Mouse (Mus musculus): ENCODE measurements around the gene Ush1c. TPM values are rescaled to one million over a fixed set of nuclear protein-coding genes. Genes with fewer than 3 reads are reported as not detected.

The Ush1c gene
- 1 to 10 TPM; 2.2 to 3.0 TPM for total RNA-seq (2021)
- long read RNA-seq, experiment 1, partial matches to known transcripts, result 0 of 5 reads
- long read RNA-seq, experiment 1, other reads (novel, unspliced or antisense), result 4 of 5 reads
- long read RNA-seq, experiment 2, partial matches to known transcripts, result 1 of 3 reads
- long read RNA-seq, experiment 2, other reads (novel, unspliced or antisense), result 1 of 3 reads

DNA sequence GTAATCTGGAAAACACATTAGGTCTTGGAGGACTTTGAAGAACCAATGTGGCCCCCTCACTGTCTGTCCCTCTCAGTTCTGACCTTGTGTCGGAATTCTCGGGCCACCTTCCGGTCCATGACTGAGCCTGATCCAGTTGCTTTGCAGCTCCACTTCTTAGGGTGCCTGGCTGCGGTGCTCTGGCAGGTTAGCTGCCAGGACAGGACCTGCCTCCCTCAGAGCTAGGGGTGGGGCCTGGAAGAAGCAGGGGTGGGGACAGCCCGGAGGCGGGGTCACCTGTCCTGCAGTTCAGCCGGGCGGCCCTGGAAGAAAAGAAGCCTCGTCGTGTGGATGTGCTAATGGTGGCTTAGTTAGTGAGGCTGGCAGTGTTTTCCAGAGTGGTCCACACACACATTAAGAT is at the start of gene Ush1c:
Gene Ush1c, minus strand, starts transcription at position 158 of the 400 bp plus-strand sequence.
- DNase-seq, result no peak
- intact Hi-C loops (cut with DNase I; ENCODE audit: low total_unique reads), result no loop called here

DNA sequence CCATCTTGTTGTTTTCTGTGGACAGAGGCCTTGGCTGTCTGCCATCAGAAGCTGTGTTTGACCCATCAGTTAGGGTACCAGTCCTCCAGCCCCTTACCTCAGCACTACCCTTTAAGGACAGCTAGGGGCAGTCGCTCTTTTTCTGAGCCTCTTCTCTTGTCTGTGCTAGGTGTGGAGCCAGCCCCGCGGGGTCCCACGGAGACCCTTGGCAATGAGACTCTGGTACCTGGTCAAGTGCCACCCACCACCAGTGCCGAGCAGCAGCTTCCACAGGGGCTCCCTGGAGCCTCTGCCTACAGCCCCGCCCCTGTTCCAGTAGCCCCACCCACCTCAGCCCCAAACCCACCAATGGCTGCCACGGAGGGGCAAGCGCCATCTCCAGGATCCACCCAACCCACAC is 48.7 kb upstream of the Ush1c start:
- intact Hi-C loops (cut with DNase I; ENCODE audit: low total_unique reads), result no loop called here
- DNase-seq, result no peak

DNA sequence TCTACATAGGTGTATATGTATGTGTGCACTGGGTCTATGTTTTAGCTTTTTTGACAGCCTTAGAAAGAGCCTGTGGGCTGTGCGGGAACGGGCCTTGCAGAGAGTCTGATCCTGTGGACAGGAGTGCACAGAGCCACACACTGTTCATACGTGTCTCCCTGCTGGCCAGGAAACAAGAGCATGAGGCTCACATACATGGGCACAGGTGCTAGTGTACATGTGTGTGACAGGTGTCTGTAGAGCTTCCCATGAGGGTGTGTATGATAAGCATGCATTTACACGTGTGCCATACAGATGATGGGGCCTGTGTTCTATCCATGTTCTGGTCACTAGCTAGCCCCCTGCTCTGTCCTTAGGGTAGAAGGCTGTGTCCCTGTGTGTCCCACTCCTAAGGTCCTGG is 48.1 kb upstream of the Ush1c start:
- intact Hi-C loops (cut with DNase I; ENCODE audit: low total_unique reads), result no loop called here
- no peak for DNase-seq

DNA sequence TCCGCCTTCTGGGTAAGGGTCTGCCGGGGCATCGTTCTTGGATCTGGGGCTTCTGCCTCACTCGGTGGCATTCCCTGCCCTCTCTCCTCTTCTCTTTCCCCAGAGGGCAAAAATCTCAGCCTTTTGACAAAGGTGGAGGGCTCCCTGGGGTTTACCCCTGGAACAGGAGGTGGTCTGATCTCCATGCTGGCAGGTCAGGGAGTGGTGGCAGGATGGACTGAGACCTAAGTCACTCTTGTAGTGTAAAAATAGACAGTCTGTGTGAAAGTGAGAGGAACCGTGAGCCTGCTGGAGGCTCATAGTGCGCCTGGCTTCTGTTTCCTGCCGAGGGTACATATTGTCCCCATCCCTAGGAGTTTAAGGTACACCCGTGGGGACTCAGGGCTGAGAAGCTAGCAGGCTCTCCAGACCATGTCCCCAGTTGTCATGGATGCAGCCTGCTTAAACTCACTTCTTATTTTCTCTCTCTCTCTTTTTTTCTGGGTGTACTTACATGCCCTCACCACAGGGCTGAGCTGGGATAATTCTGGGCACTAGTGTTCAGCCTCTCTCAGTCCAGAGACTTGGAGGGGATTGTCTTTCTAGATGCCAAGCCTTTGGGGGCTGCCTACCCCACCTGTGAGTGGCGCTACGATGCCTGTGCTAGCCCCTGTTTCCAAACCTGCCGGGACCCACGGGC is 47.0 kb upstream of the Ush1c start:
- no peak for DNase-seq
- intact Hi-C loops (cut with DNase I; ENCODE audit: low total_unique reads), result no loop called here

DNA sequence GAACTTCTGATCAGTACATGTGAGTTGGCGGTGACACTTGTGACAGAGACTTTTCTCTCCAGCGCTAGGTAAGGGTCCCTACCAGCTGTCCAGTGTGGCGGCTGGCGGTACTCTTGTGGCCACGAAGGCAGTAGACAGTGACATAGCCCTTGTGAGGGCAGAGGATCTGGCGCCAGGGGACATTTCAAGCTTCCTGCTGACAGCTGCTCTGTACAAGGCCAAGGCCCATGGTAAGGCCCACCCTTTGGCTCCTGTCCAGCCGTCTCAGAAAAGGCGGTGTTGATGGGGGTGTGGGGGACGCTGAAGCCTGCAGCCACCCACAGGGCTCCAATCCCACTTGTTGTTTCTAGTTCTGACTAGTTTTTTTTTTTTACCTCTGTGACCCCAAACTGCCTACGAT is 45.4 kb upstream of the Ush1c start:
- intact Hi-C loops (cut with DNase I; ENCODE audit: low total_unique reads), result loop anchor here (5.0 kb wide), 1 partner anchor 324 kb away; no protein-coding TSS in a partner anchor
- peak; percentile 66 for DNase-seq

DNA sequence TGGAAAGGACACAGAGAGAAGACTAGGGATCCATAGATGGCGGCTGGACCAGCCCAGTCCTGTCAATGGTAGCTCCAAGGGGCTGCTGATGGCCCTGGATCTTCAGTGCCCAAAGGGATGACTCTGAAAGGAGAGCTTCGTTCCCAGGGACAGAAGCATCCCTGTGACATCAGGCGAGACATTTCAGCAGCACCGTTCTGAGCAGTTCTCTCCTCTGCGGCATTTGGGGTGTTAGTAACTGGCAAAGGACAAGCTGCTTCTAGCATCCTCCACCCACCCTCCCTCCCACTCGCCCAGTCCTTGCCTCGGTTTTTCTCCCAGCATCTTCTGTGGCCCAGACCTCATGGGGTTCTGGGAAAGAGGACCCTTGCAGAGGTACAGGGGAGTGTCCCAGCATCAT is 44.0 kb upstream of the Ush1c start:
- DNase-seq, result no peak

DNA sequence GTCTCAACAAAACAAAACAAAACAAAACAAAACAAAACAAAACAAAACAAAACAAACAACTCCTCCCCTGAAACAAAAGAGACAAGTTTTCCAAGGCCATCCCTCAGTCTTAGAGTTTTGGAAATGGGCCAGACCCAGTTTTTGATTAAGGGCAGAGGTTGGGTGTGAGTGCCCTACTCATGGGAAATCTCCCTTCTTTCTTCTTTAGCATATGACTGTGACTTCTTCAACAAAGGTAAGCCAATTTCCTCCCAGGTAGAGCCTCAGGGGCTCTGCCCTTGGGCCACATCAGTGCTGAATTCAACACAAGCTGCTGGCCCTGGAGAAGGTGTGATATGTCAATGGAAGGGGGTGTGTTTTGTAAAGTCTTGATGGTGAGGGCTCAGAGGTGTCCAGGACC is 42.6 kb upstream of the Ush1c start:
- no peak for DNase-seq
- intact Hi-C loops (cut with DNase I; ENCODE audit: low total_unique reads), result loop anchor here (2.0 to 5.0 kb wide), 2 partner anchors 98 to 326 kb away; no protein-coding TSS in a partner anchor

More for the DNA sequence above, 44.0 kb upstream of the Ush1c start:
- intact Hi-C loops (cut with DNase I; ENCODE audit: low total_unique reads), result loop anchor here (5.0 kb wide), 1 partner anchor 325 kb away; no protein-coding TSS in a partner anchor

DNA sequence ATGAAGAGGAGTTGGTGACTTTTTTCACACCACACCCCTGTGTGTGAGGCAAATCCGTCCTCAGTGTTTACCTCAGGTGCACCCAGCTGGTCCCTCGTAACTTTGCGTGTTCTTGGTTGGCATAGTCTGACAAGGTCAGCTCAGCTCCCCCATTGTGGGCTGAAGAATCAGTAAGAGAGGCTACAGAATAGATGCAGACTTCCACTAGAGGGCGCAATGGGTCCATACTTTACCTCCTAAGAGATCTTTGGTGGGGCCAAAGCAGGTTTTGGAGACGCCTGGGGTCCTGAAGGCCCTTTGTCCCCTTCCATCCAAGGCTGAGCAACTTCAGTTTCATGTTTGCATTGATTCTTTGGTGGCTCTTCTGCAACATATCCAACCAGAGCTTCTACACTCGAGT is 41.6 kb upstream of the Ush1c start:
- DNase-seq, result peak; percentile 47

DNA sequence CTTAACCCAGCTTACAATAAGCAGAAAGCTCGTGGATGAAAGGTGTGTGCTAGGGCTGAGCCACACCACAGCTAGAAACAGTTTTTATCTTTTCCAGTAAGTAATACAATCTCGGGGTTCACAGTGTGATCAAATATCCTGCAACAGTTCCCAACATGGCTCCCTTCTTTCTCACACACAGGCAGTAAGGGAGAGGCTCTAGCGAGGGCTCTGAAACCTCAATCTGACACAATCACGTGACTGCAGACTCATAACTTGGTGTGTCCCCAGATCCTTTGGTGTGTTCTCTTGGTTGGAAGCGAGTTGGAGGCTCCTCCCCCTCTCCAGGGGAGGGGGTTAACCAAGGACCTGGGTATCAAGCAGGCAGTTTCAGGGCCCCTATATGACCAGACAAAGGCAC is 37.9 kb upstream of the Ush1c start:
- intact Hi-C loops (cut with DNase I; ENCODE audit: low total_unique reads), result no loop called here
- DNase-seq, result no peak

More for the DNA sequence above, 41.6 kb upstream of the Ush1c start:
- intact Hi-C loops (cut with DNase I; ENCODE audit: low total_unique reads), result loop anchor here (2.0 to 5.0 kb wide), 2 partner anchors 99 to 327 kb away; no protein-coding TSS in a partner anchor

DNA sequence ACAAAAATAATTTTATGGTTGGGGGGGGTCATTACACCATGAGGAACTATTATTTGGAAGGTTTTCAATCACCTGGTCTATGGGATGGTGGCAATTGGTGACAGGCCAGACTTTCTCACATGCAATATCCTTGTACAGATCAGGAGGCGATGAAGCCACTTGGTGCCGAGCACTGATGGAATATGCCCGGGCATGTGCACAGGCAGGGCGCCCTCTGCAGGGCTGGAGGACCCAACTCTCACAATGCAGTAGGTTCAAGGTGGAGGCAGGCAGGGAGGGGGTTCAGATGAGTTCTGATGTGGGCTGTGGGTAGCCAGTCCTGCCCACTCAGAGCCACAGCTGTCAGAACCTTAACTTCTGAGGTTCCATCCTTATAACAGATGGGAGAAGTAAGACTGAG is 13.5 kb upstream of the Ush1c start:
- intact Hi-C loops (cut with DNase I; ENCODE audit: low total_unique reads), result no loop called here
- DNase-seq, result no peak

DNA sequence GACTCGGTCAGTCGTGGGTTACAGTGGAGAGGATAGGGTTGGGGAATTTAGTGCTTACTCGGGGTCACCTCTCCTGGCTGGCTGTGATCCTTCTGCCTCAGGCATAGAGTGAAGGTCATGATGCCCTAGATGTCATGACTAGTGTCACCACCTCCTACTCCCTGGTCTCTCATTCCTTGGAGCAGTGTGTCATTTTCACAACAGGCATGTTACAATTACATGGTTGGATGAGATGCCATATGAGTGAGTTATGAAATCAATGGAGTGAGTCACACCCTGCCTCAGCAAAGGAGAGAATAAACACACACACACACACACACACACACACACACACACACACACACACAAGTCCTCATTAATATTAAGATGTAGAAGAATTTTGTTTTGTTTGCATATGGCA is 9.3 kb upstream of the Ush1c start:
- intact Hi-C loops (cut with DNase I; ENCODE audit: low total_unique reads), result no loop called here
- DNase-seq, result no peak

DNA sequence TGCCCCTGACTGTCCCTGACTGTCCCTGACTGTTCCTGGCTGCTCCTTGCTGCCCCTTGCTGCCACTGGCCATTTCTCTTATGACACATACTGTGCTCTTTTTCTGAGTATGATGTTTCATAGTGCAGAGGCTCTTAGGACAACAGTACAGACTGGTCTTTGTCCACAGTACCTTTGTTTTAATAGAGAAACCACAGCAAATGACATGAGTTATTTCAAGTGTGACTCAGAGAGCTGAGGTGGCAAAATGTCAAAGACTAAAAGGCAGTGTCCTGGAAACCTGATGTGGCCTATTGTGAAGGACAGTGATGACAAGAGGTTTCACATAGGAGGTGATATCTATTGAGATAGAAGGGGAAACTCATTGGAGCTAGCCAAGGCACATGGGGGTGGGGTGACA is 8.6 kb upstream of the Ush1c start:
- no peak for DNase-seq
- intact Hi-C loops (cut with DNase I; ENCODE audit: low total_unique reads), result no loop called here

DNA sequence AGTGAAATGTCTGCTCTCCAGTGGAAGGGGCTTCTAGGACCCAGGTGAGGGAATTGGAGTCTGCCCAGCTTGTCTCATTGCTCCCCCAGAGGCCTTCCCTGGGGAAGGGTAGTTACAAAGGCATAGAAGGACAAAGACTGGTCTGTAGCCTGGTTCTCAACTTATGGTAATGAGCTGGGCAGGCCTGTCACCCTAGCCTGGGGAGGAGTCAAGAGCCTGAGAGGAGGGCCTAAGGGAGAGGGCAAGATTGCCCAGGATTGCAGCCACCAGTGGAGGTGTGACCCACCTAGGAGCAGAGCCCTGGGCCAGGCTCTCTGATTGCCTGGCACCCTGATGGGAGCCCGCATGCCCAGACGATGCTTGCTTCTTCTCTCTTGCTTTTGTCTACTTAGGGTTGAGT is 2.4 kb upstream of the Ush1c start, which contains the start of gene Otog:
Gene Otog, plus strand, starts transcription at position 292 of the 400 bp plus-strand sequence.
- intact Hi-C loops (cut with DNase I; ENCODE audit: low total_unique reads), result no loop called here
- no peak for DNase-seq

DNA sequence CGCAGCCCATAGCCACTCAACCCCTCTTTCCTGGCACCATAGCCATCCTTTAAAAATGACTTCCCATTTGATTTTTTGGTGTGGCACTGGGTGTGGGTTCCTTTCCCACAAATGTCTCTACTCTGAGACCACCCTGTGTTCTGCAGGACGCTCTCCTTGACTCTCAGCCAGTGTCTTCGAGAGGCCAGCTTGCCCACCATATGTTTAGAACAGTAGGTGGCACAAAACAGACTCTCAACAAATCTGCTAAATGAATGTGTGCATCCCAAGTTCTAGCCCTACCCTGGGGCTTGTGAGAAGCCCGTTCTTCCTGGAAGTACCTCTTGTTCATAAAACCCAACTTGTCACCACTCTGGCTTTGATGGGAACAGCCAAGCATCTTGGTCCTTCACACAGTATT is 1.8 kb upstream of the Ush1c start:
- intact Hi-C loops (cut with DNase I; ENCODE audit: low total_unique reads), result no loop called here
- no peak for DNase-seq

DNA sequence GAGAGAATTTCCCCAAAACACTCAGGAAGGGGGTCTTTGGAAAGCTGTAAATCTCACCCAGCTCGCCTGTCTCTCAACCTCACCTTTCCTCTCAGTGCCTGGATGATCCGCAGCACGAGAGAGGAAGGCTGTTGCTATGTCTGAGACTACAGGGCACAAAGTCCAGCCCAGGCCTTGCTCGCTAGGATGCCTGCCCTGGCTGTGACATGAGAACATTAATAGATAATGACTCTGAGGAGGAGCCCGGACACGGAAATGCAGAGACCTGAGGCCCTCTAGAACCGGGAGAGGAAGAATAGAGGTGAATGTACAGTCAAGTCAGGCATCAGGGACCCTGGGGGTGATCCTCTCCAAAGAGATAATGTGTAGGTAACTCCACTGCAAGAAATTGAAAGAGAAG is 1.1 kb downstream of the Ush1c start:
- no peak for DNase-seq
- intact Hi-C loops (cut with DNase I; ENCODE audit: low total_unique reads), result no loop called here

DNA sequence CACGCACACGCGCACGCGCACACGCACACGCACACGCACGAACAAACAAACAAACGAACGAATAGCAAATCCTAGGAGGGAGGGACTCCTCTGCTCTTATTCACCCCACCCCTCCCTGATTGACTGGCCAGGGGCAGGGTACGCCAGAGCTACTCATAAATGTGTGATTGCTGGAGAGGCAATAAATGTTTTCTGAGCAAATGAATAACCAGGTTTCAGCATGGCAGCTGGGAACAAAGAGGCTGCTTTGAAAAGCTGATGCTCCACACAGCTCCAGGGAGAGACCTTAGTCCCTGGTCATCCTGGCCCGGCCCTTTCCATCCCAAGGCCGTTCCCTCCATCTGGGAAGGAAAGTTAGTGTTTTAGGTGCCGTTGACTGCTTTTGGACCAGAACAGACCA is 1.9 kb downstream of the Ush1c start:
- DNase-seq, result no peak
- intact Hi-C loops (cut with DNase I; ENCODE audit: low total_unique reads), result no loop called here

DNA sequence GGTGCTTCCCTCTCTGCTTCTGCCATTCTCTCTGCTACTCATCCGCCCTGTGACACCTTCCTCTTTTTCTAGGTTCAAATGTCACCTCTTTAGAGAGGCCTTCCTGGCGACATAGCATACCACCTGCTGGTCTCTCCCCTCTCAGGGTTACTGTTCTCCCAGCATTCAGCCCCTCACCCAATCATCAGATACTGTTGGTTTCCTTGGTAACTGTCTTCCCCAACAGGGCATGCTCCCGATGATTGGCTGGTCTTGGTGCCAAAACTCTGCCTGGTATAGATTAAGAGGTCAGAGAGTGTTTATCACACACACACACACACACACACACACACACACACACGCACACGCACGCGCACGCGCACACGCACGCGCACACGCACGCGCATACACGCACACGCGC is 2.4 kb downstream of the Ush1c start:
- no peak for DNase-seq
- intact Hi-C loops (cut with DNase I; ENCODE audit: low total_unique reads), result no loop called here

DNA sequence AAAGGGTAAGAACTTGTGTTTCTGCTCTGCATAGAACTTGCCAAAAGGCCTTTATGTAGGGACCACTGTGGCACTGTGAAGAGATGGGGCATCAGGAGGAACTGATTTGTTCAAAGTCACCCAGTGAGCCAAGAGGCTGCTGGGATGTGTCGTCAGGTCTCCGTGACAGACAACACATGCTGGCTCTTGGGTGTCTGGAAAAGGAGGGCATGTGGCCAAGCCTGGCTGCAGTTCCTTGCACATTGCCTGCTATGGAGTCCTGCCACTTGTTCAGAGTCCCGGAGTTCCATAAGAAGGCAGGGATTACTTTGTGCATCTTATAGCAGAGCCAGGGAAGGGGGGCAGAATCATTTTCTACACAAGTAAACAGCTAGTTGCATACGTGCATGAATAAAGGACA is 11.4 kb downstream of the Ush1c start:
- DNase-seq, result peak; percentile 50
- intact Hi-C loops (cut with DNase I; ENCODE audit: low total_unique reads), result no loop called here

DNA sequence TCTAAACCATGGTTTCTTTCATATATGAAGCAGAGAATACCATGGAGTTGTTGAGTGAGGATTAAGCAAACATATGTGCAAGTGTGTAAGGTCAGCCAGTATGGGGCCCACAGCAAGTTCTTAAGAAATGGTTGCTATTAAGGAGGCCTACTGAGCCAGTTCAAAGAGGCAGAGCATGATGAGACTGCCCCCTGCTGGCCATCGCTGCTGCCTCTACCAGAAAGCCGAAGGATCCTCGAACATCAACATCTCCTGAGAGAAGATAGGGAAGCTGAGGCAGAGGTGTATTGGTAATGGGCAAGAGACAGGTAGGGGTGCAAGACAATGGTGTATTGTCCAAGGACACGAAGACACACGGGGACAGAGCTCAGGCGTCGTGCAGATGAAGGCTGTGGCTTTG is 12.1 kb downstream of the Ush1c start:
- intact Hi-C loops (cut with DNase I; ENCODE audit: low total_unique reads), result no loop called here
- peak; percentile 34 for DNase-seq

DNA sequence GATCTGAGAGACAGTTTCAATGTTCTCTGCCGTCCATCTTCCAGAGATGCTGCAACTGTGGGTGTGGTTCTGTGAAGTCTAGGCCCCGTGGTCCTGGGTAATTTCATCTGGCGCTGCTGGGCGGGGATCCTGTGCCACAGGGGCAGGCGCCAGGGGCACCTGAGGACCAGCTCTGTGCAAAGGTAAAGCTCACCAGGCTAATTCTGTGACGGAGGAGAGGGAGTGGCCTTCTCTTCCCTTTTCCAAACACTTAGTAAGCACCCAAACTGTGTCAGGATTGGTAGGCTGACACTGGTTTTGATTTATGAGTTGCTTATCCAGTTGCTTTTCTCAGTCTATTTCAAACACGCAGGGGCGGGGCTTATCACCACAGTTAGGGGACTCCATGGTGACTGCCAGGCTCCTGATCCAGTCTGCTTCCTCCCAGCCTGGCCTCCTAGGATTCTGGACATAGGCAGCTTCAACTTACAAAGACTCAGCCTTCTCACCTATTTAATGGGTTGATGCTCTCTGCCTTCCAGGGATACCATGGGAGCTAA is 17.6 kb downstream of the Ush1c start:
- DNase-seq, result no peak
- intact Hi-C loops (cut with DNase I; ENCODE audit: low total_unique reads), result no loop called here

DNA sequence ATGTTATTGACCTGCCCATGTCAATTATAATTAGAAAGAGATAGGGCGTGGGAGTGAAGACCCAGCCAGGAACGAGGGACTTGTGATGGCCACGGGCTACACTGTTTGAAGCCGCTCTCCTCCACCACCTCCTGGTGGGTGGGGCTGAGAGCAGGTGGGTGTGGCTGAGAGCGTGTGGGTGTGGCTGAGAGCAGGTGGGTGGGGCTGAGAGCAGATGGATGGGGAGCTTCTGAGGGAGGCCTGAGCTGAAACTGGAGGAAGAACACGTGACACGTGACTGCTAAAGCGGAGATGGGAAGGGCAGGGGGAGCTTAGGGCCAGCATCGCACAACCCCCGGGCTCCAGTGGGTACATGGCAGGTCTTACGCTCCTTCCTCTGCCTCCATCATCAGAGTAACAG is 19.9 kb downstream of the Ush1c start:
- DNase-seq, result no peak
- intact Hi-C loops (cut with DNase I; ENCODE audit: low total_unique reads), result no loop called here

All from gastrocnemius, postnatal 14 days (tissue).